Mouse (Mus musculus) neural tube, embryonic 15.5 days (tissue): ENCODE data around the gene Smim20. TPM values are rescaled to one million over a fixed set of nuclear protein-coding genes. Genes with fewer than 3 reads are reported as not detected.

ENCODE experiments used
- ATAC-seq: fragments of 200-750 bp; cut with Nextera tagmentation; 2 replicates; pipeline ENCODE4 v1.8.0; 2017; ENCODE audit warnings: mild to moderate bottlenecking, moderate TSS enrichment, moderate library complexity; ENCODE audit not compliant: low FRiP score
- H3K27ac ChIP-seq: fragments of 300-500 bp; sonication (generic); replicated peaks from 2 replicates; pipeline ENCODE4 v1.5.1; 2015; ENCODE audit warnings: mild to moderate bottlenecking, inconsistent platforms
- H3K27me3 ChIP-seq: fragments of 300-500 bp; sonication (generic); replicated peaks from 2 replicates; pipeline ENCODE4 v1.6.1; 2015; ENCODE audit warnings: inconsistent platforms
- H3K36me3 ChIP-seq: fragments of 300-500 bp; sonication (generic); 2 replicates; pipeline ENCODE4 v1.6.1; 2015; ENCODE audit warnings: inconsistent platforms
- H3K4me1 ChIP-seq: fragments of 300-500 bp; sonication (generic); 2 replicates; pipeline ENCODE4 v1.6.1; 2015; ENCODE audit warnings: inconsistent platforms
- H3K4me2 ChIP-seq: fragments of 300-500 bp; sonication (generic); 2 replicates; pipeline ENCODE4 v1.6.1; 2015; ENCODE audit warnings: inconsistent platforms, mild to moderate bottlenecking, moderate library complexity
- H3K4me3 ChIP-seq: fragments of 300-500 bp; sonication (generic); replicated peaks from 2 replicates; pipeline ENCODE4 v1.5.1; 2015; ENCODE audit warnings: mild to moderate bottlenecking, inconsistent platforms
- H3K9ac ChIP-seq: fragments of 300-500 bp; sonication (generic); replicated peaks from 2 replicates; pipeline ENCODE4 v1.6.1; 2015; ENCODE audit warnings: mild to moderate bottlenecking, inconsistent platforms
- H3K9me3 ChIP-seq: fragments of 300-500 bp; sonication (generic); replicated peaks from 2 replicates; pipeline ENCODE4 v1.6.1; 2016; ENCODE audit warnings: inconsistent platforms
- WGBS: fragments of 180-500 bp; shearing (Covaris S2); methylation state at CpG from one replicate; pipeline ENCODE4 v1.1.7; 2015; ENCODE audit warnings: mixed read lengths; 5-methylcytosine and 5-hydroxymethylcytosine counted together
- polyA plus RNA-seq: library from polyadenylated mRNA; unstranded; fragments of >200 nt; fragmentation: Nextera tagmentation; extraction: Ambion mirVana; gene quantifications from 2 replicates; pipeline ENCODE4 v1.2.1, GENCODE M21; 2015

The Smim20 gene
- polyA plus RNA-seq, 1 experiment from 2014 or later = 86.0 TPM

- no peaks in the 10 kb centered on the region for H3K9me3 ChIP-seq
- no peak overlapping the region for H3K27ac ChIP-seq
- no peaks in the 10 kb centered on the region for H3K36me3 ChIP-seq
- H3K4me3 ChIP-seq = no peak overlapping the region
- H3K4me2 ChIP-seq = no peak overlapping the region
- 14% methylated on average over 8 of the region's 9 CpGs for WGBS
- no peak for ATAC-seq
- no peak overlapping the region for H3K9ac ChIP-seq
- no peaks in the 10 kb centered on the region for H3K27me3 ChIP-seq
- H3K4me1 ChIP-seq = peaks cover 4% of the 10 kb centered on the region; the same call in 1 of the 2 replicates
Measured at GRCm38 (mm10) chr5:53289438-53289837, 22.6 kb downstream of the Smim20 start.

- no peak overlapping the region for H3K9ac ChIP-seq
- no peak for ATAC-seq
- H3K4me2 ChIP-seq = no peak overlapping the region
- no peaks in the 10 kb centered on the region for H3K9me3 ChIP-seq
- no peak overlapping the region for H3K4me3 ChIP-seq
- no peaks in the 10 kb centered on the region for H3K4me1 ChIP-seq
- H3K36me3 ChIP-seq = no peaks in the 10 kb centered on the region
- no peak overlapping the region for H3K27ac ChIP-seq
- WGBS = 55% methylated on average over 5 of the region's 5 CpGs
- H3K27me3 ChIP-seq = no peaks in the 10 kb centered on the region
Measured at GRCm38 (mm10) chr5:53294627-53295026, 27.7 kb downstream of the Smim20 start.

GRCm38 (mm10) chr5:53296961-53297360 lies 30.1 kb downstream of the Smim20 start:
- H3K27me3 ChIP-seq = no peaks in the 10 kb centered on the region
- no peak overlapping the region for H3K4me2 ChIP-seq
- H3K4me1 ChIP-seq = no peaks in the 10 kb centered on the region
- no peaks in the 10 kb centered on the region for H3K9me3 ChIP-seq
- H3K4me3 ChIP-seq = no peak overlapping the region
- H3K36me3 ChIP-seq = no peaks in the 10 kb centered on the region
- no peak overlapping the region for H3K9ac ChIP-seq
- no peak overlapping the region for H3K27ac ChIP-seq
- no peak for ATAC-seq
- WGBS = 89% methylated on average over 4 of the region's 4 CpGs

- ATAC-seq = no peak
- H3K27me3 ChIP-seq = no peaks in the 10 kb centered on the region
- no peak overlapping the region for H3K4me3 ChIP-seq
- no peak overlapping the region for H3K4me2 ChIP-seq
- no peaks in the 10 kb centered on the region for H3K4me1 ChIP-seq
- H3K9ac ChIP-seq = no peak overlapping the region
- H3K36me3 ChIP-seq = no peaks in the 10 kb centered on the region
- no peak overlapping the region for H3K27ac ChIP-seq
- no peaks in the 10 kb centered on the region for H3K9me3 ChIP-seq
- 57% methylated on average over 8 of the region's 8 CpGs for WGBS
Measured at GRCm38 (mm10) chr5:53301496-53301895, 34.6 kb downstream of the Smim20 start.

- ATAC-seq = no peak
- H3K36me3 ChIP-seq = no peaks in the 10 kb centered on the region
- no peak overlapping the region for H3K27ac ChIP-seq
- no peak overlapping the region for H3K9ac ChIP-seq
- no peaks in the 10 kb centered on the region for H3K9me3 ChIP-seq
- H3K4me1 ChIP-seq = no peaks in the 10 kb centered on the region
- H3K27me3 ChIP-seq = no peaks in the 10 kb centered on the region
- WGBS = 82% methylated on average over 10 of the region's 10 CpGs
- H3K4me2 ChIP-seq = no peak overlapping the region
- H3K4me3 ChIP-seq = no peak overlapping the region
Measured at GRCm38 (mm10) chr5:53302895-53303670, 36.2 kb downstream of the Smim20 start.

GRCm38 (mm10) chr5:53303941-53304340 lies 37.1 kb downstream of the Smim20 start:
- no peaks in the 10 kb centered on the region for H3K4me1 ChIP-seq
- 95% methylated on average over 6 of the region's 6 CpGs for WGBS
- no peaks in the 10 kb centered on the region for H3K9me3 ChIP-seq
- H3K27ac ChIP-seq = no peak overlapping the region
- no peaks in the 10 kb centered on the region for H3K36me3 ChIP-seq
- H3K27me3 ChIP-seq = no peaks in the 10 kb centered on the region
- no peak overlapping the region for H3K4me2 ChIP-seq
- ATAC-seq = no peak
- H3K9ac ChIP-seq = no peak overlapping the region
- H3K4me3 ChIP-seq = no peak overlapping the region

- Histone ChIP-seq H3K4me1 (no peaks in the 10 kb centered on the region), H3K27me3 (no peaks in the 10 kb centered on the region), H3K9me3 (no peaks in the 10 kb centered on the region), H3K9ac (no peak overlapping the region), H3K27ac (no peak overlapping the region), H3K4me3 (no peak overlapping the region), H3K4me2 (no peak overlapping the region), H3K36me3 (no peaks in the 10 kb centered on the region)
- WGBS = 73% methylated on average over 4 of the region's 4 CpGs
- no peak for ATAC-seq
Measured at GRCm38 (mm10) chr5:53304936-53305335, 38.1 kb downstream of the Smim20 start.

GRCm38 (mm10) chr5:53306864-53307263 lies 40.0 kb downstream of the Smim20 start:
- WGBS = 90% methylated on average over 3 of the region's 3 CpGs
- Histone ChIP-seq H3K9ac (no peak overlapping the region), H3K4me2 (no peak overlapping the region), H3K27ac (no peak overlapping the region), H3K36me3 (no peaks in the 10 kb centered on the region), H3K4me3 (no peak overlapping the region), H3K4me1 (no peaks in the 10 kb centered on the region), H3K27me3 (no peaks in the 10 kb centered on the region), H3K9me3 (no peaks in the 10 kb centered on the region)
- no peak for ATAC-seq

- no peaks in the 10 kb centered on the region for H3K36me3 ChIP-seq
- H3K4me3 ChIP-seq = no peak overlapping the region
- H3K27me3 ChIP-seq = no peaks in the 10 kb centered on the region
- H3K4me1 ChIP-seq = no peaks in the 10 kb centered on the region
- H3K27ac ChIP-seq = no peak overlapping the region
- H3K9ac ChIP-seq = no peak overlapping the region
- no peak overlapping the region for H3K4me2 ChIP-seq
- no peak for ATAC-seq
- H3K9me3 ChIP-seq = no peaks in the 10 kb centered on the region
- 95% methylated on average over 5 of the region's 5 CpGs for WGBS
Measured at GRCm38 (mm10) chr5:53307437-53307836, 40.6 kb downstream of the Smim20 start.

GRCm38 (mm10) chr5:53314404-53315167 lies 47.7 kb downstream of the Smim20 start:
- no peak for ATAC-seq
- no peaks in the 10 kb centered on the region for H3K27me3 ChIP-seq
- WGBS = 81% methylated on average over 13 of the region's 13 CpGs
- H3K27ac ChIP-seq = no peak overlapping the region
- no peaks in the 10 kb centered on the region for H3K4me1 ChIP-seq
- H3K4me2 ChIP-seq = no peak overlapping the region
- no peak overlapping the region for H3K4me3 ChIP-seq
- no peaks in the 10 kb centered on the region for H3K9me3 ChIP-seq
- H3K36me3 ChIP-seq = no peaks in the 10 kb centered on the region
- no peak overlapping the region for H3K9ac ChIP-seq

GRCm38 (mm10) chr5:53315829-53316228 lies 48.9 kb downstream of the Smim20 start:
- H3K9ac ChIP-seq = no peak overlapping the region
- WGBS = 70% methylated on average over 2 of the region's 2 CpGs
- no peaks in the 10 kb centered on the region for H3K4me1 ChIP-seq
- no peaks in the 10 kb centered on the region for H3K9me3 ChIP-seq
- no peak overlapping the region for H3K4me3 ChIP-seq
- H3K27me3 ChIP-seq = no peaks in the 10 kb centered on the region
- no peak overlapping the region for H3K27ac ChIP-seq
- no peak for ATAC-seq
- no peaks in the 10 kb centered on the region for H3K36me3 ChIP-seq
- no peak overlapping the region for H3K4me2 ChIP-seq

- H3K27me3 ChIP-seq = no peaks in the 10 kb centered on the region
- H3K9ac ChIP-seq = no peak overlapping the region
- H3K4me1 ChIP-seq = no peaks in the 10 kb centered on the region
- no peak overlapping the region for H3K4me3 ChIP-seq
- 88% methylated on average over 3 of the region's 3 CpGs for WGBS
- no peaks in the 10 kb centered on the region for H3K36me3 ChIP-seq
- H3K27ac ChIP-seq = no peak overlapping the region
- no peaks in the 10 kb centered on the region for H3K9me3 ChIP-seq
- ATAC-seq = no peak
- H3K4me2 ChIP-seq = no peak overlapping the region
Measured at GRCm38 (mm10) chr5:53317396-53317795, 50.5 kb downstream of the Smim20 start.
